Mouse (Mus musculus) midbrain, embryonic 10.5 days (tissue): Measurements from ENCODE around the gene Irs3. TPM values are rescaled to one million over a fixed set of nuclear protein-coding genes. Genes with fewer than 3 reads are reported as not detected.
"Not testable (repeated sequence)": the region's sequence is repeated elsewhere in the genome, so short reads cannot be mapped to it uniquely, and the experiment has no call there.

ENCODE experiments used
- DNase-seq: peaks from one replicate; pipeline ENCODE4 v3.0.0-alpha.2; 2017; ENCODE audit warnings: low spot score
- H3K27ac ChIP-seq: fragments of 300-500 bp; sonication (generic); replicated peaks from 2 replicates; pipeline ENCODE4 v1.5.1; 2016; ENCODE audit warnings: mild to moderate bottlenecking
- H3K27me3 ChIP-seq: fragments of 300-500 bp; sonication (generic); 2 replicates; pipeline ENCODE4 v1.6.1; 2016; ENCODE audit warnings: low read depth, mild to moderate bottlenecking; ENCODE audit not compliant: poor library complexity, severe bottlenecking
- H3K36me3 ChIP-seq: fragments of 300-500 bp; sonication (generic); 2 replicates; pipeline ENCODE4 v1.6.1; 2016; ENCODE audit warnings: mild to moderate bottlenecking, moderate library complexity
- H3K4me1 ChIP-seq: fragments of 300-500 bp; sonication (generic); 2 replicates; pipeline ENCODE4 v1.6.1; 2016
- H3K4me3 ChIP-seq: fragments of 300-500 bp; sonication (generic); 2 replicates; pipeline ENCODE4 v1.5.1; 2016; ENCODE audit warnings: mild to moderate bottlenecking, moderate library complexity
- H3K9me3 ChIP-seq: fragments of 300-500 bp; sonication (generic); replicated peaks from 2 replicates; pipeline ENCODE4 v1.6.1; 2016; ENCODE audit warnings: mild to moderate bottlenecking
- WGBS: fragments of 180-500 bp; shearing (Covaris S2); methylation state at CpG from one replicate; pipeline ENCODE4 v1.1.7; 2016; 5-methylcytosine and 5-hydroxymethylcytosine counted together
- polyA plus RNA-seq: library from polyadenylated mRNA; unstranded; fragments of >200 nt; fragmentation: Nextera tagmentation; extraction: Ambion mirVana; gene quantifications from 2 replicates; pipeline ENCODE4 v1.2.1, GENCODE M21; 2016

Irs3 gene
- polyA plus RNA-seq, 1 experiment from 2014 or later = 0.48 TPM

DNA sequence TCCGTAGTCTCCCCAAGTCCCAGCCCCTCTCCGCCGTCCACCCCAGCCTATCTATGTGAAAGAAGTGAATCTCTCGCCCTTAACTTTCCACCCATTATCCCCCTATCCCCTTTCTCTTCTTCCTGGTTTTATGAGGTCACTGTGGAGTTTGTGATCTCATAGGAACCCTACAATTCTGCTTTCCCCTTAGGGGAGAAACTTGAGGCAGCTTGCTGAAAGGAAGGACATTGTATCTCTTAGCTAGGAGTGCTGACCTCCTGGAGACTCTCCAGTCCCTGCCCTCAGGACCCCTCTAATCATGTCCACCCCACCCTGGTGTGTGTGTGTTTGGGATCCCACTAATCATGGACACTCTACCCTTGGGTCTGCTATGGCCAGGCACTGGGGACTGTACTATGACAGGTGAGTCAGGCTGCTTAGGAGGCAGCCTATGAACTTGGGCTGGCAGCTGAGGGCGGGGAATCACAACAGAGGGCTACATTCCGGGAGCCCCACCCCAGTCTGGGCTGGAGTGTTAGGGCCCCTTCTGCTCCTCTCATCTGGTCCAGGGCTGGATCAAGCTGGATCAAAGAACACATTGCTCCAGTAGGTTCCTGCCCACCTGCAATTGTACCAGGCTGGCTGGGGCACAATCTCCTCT, 15.5 kb downstream of the Irs3 start:
- WGBS = 28% methylated on average over 6 of the region's 6 CpGs
- Histone ChIP-seq H3K4me1 (peaks cover 65% of the 10 kb centered on the region), H3K36me3 (peaks cover 34% of the 10 kb centered on the region)

DNA sequence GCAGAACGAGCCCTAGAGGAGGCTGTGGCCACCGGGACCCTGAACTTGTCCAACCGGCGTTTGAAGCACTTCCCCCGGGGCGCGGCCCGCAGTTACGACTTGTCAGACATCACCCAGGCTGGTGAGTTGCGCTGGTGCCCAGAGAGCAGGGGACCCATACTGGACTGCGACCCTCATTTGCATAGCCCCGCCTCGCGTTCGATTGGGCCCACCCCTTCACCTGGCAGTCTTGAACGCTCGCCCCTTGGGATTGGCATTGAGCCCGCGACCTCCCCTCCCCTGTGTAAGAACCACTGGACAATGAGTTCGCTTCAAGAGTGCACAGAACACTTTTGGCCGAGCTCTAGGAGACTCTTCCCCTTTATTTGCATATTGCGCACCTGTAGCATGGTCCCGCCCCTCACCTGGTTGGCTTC, 16.2 kb downstream of the Irs3 start:
- peaks cover 71% of the 10 kb centered on the region for H3K4me1 ChIP-seq
- no peaks in the 10 kb centered on the region for H3K9me3 ChIP-seq
- peak overlapping the region; percentile 96 for H3K27ac ChIP-seq
- WGBS = 1% methylated on average over 23 of the region's 23 CpGs
- peak overlapping the region; percentile 94 for H3K4me3 ChIP-seq
- peaks cover 27% of the 10 kb centered on the region for H3K36me3 ChIP-seq
- H3K27me3 ChIP-seq = no peaks in the 10 kb centered on the region
- no peak for DNase-seq

More for the DNA sequence above, 15.5 kb downstream of the Irs3 start:
- peak overlapping the region; percentile 96 for H3K27ac ChIP-seq
- H3K9me3 ChIP-seq = no peaks in the 10 kb centered on the region
- peak overlapping the region; percentile 94 for H3K4me3 ChIP-seq
- H3K27me3 ChIP-seq = no peaks in the 10 kb centered on the region
- no peak for DNase-seq

DNA sequence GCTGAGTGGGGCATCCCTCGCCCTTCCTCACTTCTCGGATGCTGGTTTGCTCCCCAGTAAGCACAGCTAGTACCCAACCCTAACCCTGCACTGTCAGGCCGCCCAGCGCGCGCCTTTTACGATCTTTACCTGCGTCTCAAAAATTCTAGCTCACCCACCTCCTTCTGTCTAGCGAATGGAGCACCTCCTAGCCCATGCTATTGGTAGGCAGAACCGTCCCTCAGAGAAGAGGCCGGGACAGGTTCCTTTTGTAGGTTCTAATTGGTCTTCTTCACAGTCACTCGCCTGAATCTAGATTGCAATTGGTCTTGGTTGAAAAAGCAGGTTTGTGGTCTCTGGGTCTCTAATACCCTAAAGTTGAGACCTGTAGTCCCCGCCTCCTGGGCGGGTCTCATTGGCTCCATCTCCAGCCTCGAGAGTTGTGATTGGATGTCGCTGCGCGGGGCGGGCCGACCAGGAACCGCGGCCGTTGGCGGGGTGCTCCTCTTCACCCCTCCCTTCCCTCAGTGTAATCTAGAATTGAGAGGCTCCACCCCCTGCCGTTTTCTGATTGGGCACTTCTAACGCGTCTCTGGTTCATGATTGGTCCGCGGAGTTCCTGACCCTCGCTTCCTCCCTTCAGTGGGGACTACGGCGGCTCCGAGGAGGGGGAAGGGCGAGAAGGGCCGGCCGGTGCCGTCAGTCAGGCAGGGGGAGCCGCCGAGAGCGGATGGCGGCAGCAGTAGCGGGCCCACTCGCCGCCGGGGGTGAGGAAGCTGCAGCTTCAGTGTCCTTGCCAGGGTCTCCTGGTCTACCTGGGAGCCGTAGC, 16.8 kb downstream of the Irs3 start, which contains the start of the genes Fbxo24, Lrch4 and Gm20605:
Gene Fbxo24, minus strand, starts transcription at position 505 of the 808 bp plus-strand sequence.
Gene Lrch4, plus strand, starts transcription at position 624 of the 808 bp plus-strand sequence.
Gene Gm20605, plus strand, starts transcription at position 678 of the 808 bp plus-strand sequence.
- peak; percentile 99 for DNase-seq
- WGBS = under 1% methylated on average over 46 of the region's 46 CpGs
- Histone ChIP-seq H3K4me1 (peaks cover 66% of the 10 kb centered on the region), H3K36me3 (peaks cover 21% of the 10 kb centered on the region), H3K4me3 (peak within 1 kb of the TSS; percentile 94), H3K27me3 (no peaks in the 10 kb centered on the region), H3K27ac (peak within 1 kb of the TSS; percentile 96), H3K9me3 (no peaks in the 10 kb centered on the region)

DNA sequence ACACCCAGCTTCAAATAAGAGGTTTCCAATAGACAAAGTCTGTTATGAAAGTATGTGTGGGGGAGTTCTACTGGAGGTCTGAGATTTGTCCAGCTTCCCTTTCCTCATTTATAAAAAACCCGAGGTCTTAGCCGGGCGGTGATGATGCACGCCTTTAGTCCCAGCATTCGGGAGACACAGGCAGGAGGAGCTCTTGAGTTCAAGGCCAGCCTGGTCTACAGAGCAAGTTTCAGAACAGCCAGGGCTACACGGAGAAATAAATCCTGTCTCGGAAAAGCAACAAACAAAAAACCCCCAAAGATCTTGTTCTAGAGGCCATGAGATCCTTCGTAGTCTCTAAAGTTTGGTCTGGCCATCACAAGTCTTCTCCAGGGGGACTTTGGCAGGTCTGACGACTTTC, 17.5 kb downstream of the Irs3 start:
- no peak for DNase-seq
- Histone ChIP-seq H3K27ac (peak overlapping the region; percentile 92), H3K9me3 (no peaks in the 10 kb centered on the region), H3K36me3 (peaks cover 15% of the 10 kb centered on the region; the same call in 1 of the 2 replicates), H3K4me3 (peak overlapping the region; percentile 94), H3K4me1 (peaks cover 62% of the 10 kb centered on the region), H3K27me3 (no peaks in the 10 kb centered on the region)
- WGBS = 7% methylated on average over 9 of the region's 9 CpGs

DNA sequence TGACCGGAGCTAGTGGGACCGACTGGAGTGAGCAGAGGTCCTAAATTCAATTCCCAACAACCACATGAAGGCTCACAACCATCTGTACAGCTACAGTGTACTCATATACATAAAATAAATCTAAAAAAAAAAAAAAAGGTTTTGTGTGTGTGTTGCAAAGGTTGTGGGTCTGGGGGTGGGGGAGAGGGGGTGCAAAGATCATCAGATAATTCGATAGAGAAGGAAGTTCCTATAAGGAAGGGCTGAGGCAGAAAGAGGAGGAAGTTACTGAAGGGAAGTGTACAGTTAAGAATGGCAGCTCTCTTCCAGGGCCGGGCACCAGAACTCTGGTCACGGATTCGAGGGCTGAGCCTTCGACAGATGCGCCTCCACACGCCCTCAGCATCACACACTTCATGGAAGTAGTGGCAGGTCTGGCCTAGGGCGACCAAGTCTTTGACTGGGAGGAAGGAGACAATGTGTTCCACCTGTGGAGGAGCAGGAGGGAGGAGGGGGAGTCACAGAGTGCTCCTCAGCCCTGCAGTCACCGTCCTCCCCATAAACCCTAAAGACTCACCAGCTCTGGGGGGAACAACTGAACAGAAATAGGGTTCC, 21.5 kb downstream of the Irs3 start:
- Histone ChIP-seq H3K9me3 (no peaks in the 10 kb centered on the region), H3K27ac (no peak overlapping the region), H3K36me3 (no peaks in the 10 kb centered on the region), H3K4me1 (peaks cover 29% of the 10 kb centered on the region), H3K27me3 (no peaks in the 10 kb centered on the region), H3K4me3 (no peak overlapping the region)
- no peak for DNase-seq
- WGBS = 90% methylated on average over 11 of the region's 11 CpGs

DNA sequence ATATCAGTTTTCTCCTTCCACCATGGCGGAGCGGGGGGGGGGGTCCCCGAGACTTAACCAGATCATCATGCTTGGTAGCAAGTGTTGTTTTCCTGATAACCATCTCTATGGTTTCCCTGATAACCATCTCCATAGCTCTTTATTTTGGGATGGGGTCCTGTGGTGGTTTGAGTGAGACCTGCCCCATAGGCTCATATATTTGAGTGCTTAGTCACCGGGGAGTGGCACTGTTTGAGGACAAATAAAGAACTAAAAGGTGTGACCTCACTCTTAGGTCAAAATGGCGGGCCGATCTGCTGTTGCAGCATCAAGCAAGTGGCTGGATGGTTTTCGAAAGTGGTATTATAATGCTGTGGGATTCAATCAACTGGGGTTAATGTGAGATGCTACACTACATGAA, 30.2 kb downstream of the Irs3 start:
- Histone ChIP-seq H3K27me3 (peaks cover 3% of the 10 kb centered on the region; the same call in 1 of the 2 replicates), H3K4me1 (peaks cover 35% of the 10 kb centered on the region), H3K27ac (no peak overlapping the region)

DNA sequence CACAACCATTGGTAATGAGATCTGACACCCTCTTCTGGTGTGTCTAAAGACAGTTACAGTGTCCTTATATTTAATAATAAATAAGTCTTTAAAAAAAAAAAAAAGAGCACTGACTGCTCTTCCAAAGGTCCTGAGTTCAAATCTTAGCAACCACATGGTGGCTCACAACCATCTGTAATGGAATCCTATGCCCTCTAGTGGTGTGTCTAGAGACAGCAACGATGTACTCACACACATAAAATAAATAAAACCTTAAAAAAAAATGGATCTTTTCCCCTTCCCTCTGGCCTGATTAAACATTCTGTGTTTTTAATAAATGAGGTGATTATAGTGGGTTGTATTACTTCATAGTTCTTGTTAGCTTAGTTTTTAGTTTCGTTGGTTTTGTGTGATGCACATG, 30.6 kb downstream of the Irs3 start:
- H3K27me3 ChIP-seq, H3K9me3 ChIP-seq, H3K4me3 ChIP-seq, DNase-seq, H3K36me3 ChIP-seq, H3K27ac ChIP-seq: not testable (repeated sequence)
- 89% methylated on average over 2 of the region's 2 CpGs for WGBS
- H3K4me1 ChIP-seq = peaks cover 38% of the 10 kb centered on the region

More for the DNA sequence above, 30.2 kb downstream of the Irs3 start:
- 91% methylated on average over 7 of the region's 7 CpGs for WGBS
- no peaks in the 10 kb centered on the region for H3K36me3 ChIP-seq
- no peak for DNase-seq
- H3K4me3 ChIP-seq = no peak overlapping the region
- H3K9me3 ChIP-seq = no peaks in the 10 kb centered on the region

DNA sequence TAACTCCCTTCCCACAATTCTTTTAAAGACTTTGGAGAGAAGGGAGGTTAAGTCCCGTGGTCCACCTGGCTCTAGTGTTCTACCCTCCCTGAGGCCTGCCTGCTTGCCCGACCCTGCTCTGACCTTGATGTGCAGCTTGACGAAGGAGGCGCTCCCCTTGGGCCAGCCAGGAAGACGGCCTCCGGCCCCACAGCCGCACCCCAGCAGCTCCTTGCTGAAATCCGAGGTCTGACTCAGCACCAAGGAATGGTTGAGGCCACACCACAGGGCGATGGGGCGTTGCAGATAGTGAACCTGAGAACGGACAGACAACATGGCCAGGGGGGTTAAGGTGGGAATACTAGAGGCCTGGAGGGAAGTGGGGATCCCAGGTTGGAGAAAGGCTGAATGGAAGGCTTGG, 32.0 kb downstream of the Irs3 start, which contains the start of gene Pcolce:
Gene Pcolce, minus strand, starts transcription at position 235 of the 400 bp plus-strand sequence.
- Histone ChIP-seq H3K27ac (peak within 1 kb of the TSS; percentile 76), H3K4me1 (peaks cover 50% of the 10 kb centered on the region)
- WGBS = 65% methylated on average over 11 of the region's 11 CpGs

DNA sequence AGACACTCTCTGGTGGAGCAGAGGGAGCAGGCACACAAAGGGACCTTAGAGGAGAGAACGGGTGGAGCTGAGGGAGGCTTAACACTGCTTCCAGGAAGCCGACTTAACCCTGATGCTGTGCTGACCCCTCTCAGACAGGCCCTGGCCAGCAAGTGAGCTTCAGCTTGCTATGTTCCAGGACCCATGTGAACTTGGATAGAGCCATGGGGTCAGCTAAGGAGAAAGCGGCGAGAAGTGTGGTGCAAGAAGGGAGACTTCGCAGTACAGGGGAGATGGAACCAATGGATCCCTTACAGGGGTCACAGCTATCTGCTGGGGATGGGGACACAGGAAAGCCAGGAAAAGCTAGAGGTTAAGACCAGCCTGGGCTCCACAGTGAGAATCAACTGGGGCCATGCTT, 32.4 kb downstream of the Irs3 start:
- Histone ChIP-seq H3K36me3 (no peaks in the 10 kb centered on the region), H3K9me3 (no peaks in the 10 kb centered on the region), H3K4me1 (peaks cover 55% of the 10 kb centered on the region), H3K4me3 (no peak overlapping the region; the same call in 1 of the 2 replicates), H3K27ac (peak overlapping the region; percentile 76), H3K27me3 (peaks cover 24% of the 10 kb centered on the region)
- 68% methylated on average over 5 of the region's 5 CpGs for WGBS
- DNase-seq = no peak

More for the DNA sequence above, 32.0 kb downstream of the Irs3 start, which contains the start of gene Pcolce:
- no peaks in the 10 kb centered on the region for H3K36me3 ChIP-seq
- peaks cover 19% of the 10 kb centered on the region for H3K27me3 ChIP-seq
- DNase-seq = no peak
- no peak within 1 kb of the TSS; the same call in 1 of the 2 replicates for H3K4me3 ChIP-seq
- no peaks in the 10 kb centered on the region for H3K9me3 ChIP-seq

DNA sequence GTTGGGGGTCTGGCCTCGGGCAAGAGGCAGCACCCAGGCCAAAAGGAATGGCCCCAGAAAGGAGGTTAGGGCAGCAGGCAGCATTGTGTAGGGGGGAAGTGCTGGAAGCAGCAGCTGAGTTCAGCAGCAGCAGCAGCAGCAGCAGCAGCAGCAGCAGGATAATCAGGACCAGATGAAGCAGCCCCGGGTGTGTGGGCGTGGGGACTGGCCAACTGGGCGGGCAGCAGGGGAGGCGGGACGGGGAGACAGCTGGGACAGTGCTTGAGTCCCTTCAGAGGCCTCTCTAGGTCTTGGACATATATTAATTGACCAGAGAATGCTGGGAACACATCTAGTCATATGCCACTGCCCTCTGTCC, 34.3 kb downstream of the Irs3 start:
- peaks cover 61% of the 10 kb centered on the region for H3K4me1 ChIP-seq
- 31% methylated on average over 6 of the region's 6 CpGs for WGBS
- peak overlapping the region; percentile 76 for H3K27ac ChIP-seq
- peaks cover 9% of the 10 kb centered on the region; the same call in 1 of the 2 replicates for H3K36me3 ChIP-seq
- peak; percentile 63 for DNase-seq
- no peaks in the 10 kb centered on the region for H3K9me3 ChIP-seq
- peak overlapping the region; percentile 25 for H3K4me3 ChIP-seq
- peaks cover 37% of the 10 kb centered on the region for H3K27me3 ChIP-seq

DNA sequence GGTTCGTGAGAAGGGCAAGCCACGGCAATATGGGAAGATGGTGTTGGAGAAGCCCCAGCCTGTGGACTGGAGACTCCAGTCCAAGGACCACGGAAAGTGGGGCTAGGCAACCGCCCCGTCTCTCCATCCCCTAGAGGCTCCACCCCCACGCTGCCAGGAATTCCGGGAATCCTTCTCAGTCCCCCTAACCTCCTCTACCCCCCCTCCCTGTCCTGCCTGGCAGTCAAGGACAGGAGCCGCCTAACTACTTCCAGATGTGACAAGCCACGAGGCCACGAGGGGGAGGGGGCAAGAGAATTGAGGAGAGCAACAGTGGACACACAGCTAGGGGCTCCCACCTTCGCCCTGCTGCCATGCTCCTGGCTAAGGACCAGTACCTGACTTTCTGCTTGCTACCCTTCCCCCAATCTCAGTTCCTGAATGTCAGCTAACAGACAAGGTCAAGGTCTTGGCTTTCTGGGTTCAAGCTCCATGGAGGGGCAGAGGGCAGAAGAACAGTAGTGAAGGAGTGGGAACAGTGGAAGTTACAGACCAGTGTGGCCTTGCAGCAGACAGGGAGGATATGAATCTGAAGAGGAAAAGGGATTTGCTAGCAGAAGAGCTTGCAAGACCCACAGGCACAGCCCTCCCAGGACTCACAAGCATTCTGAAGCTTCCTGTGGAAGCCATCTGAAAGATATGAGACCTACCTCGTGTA, 34.8 kb downstream of the Irs3 start:
- DNase-seq = peak; percentile 66
- 19% methylated on average over 12 of the region's 12 CpGs for WGBS
- Histone ChIP-seq H3K27me3 (peaks cover 37% of the 10 kb centered on the region), H3K9me3 (no peaks in the 10 kb centered on the region), H3K36me3 (peaks cover 14% of the 10 kb centered on the region; the same call in 1 of the 2 replicates), H3K4me3 (peak overlapping the region; percentile 25), H3K27ac (peak overlapping the region; percentile 76), H3K4me1 (peaks cover 65% of the 10 kb centered on the region)

DNA sequence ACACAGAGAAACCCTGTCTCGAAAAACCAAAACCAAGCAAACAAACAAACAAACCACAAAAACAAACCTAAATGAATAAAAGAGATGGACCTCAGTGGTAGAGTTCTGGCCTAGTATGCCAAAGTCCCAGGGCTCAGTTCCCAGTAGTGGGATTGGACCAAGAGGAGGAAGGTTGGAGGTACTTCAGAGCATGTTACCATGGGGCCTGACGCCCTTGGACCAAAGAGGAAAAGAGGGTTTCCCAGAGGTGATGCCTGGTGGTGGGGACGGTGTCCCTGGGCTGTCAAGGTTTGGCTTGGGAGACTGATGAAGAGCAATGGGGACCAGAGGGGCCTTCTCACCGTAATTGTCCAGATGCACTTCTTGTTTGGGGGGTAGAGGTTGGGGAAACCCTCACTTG, 35.5 kb downstream of the Irs3 start:
- no peaks in the 10 kb centered on the region for H3K9me3 ChIP-seq
- no peak for DNase-seq
- H3K36me3 ChIP-seq = peaks cover 14% of the 10 kb centered on the region; the same call in 1 of the 2 replicates
- peaks cover 71% of the 10 kb centered on the region for H3K4me1 ChIP-seq
- peak overlapping the region; percentile 76 for H3K27ac ChIP-seq
- peaks cover 37% of the 10 kb centered on the region for H3K27me3 ChIP-seq
- 76% methylated on average over 4 of the region's 4 CpGs for WGBS
- H3K4me3 ChIP-seq = peak overlapping the region; percentile 25
